Mouse (Mus musculus): ENCODE measurements at regions not wholly inside any gene's neighbourhood (a gene's known extent, or its start where the extent isn't known, plus 50 kb on each side); places are given as distances from the start of the nearest gene placed in this dataset.
A peak's percentile ranks its signal among the peaks of the same experiment; 100 is the strongest.

GRCm38 (mm10) chr15:69632306-69632705, 3131.6 kb upstream of the Lrrc6 start:
- no peak for ATAC-seq (ENCODE audit: insufficient number of reproducible peaks, insufficient read depth, low FRiP score, low read depth)
- no peak overlapping the region for H3K4me3 ChIP-seq (ENCODE audit: control insufficient read depth in 1 of 2, insufficient read depth in 1 of 2, low read depth in 1 of 2, low read length in 2 of 2)

GRCm38 (mm10) chr15:69617998-69618397, 3117.3 kb upstream of the Lrrc6 start:
- 86% methylated on average over 2 of the region's 2 CpGs for WGBS
- no peak for ATAC-seq (ENCODE audit: insufficient number of reproducible peaks, insufficient read depth, low FRiP score, low read depth)
- H3K4me3 ChIP-seq (ENCODE audit: control insufficient read depth in 1 of 2, insufficient read depth in 1 of 2, low read depth in 1 of 2, low read length in 2 of 2): no peak overlapping the region
- H3K36me3 ChIP-seq (ENCODE audit: control insufficient read depth, insufficient read depth, low read length): no peaks in the 10 kb centered on the region
- no peak overlapping the region for H3K27ac ChIP-seq (replicated peaks in 1 of 2; ENCODE audit: control insufficient read depth in 1 of 2, insufficient read depth in 1 of 2, low read depth in 2 of 2, low read length in 2 of 2)
- H3K4me1 ChIP-seq (ENCODE audit: control insufficient read depth in 2 of 2, insufficient read depth in 2 of 2, low read length in 2 of 2): no peaks in the 10 kb centered on the region
- H3K27me3 ChIP-seq (ENCODE audit: control insufficient read depth, insufficient read depth, low read length): no peaks in the 10 kb centered on the region
- H3K9ac ChIP-seq (ENCODE audit: low read length): no peak overlapping the region
- no peak overlapping the region for H3K4me2 ChIP-seq (ENCODE audit: low read length)
- no peaks in the 10 kb centered on the region for H3K9me3 ChIP-seq (ENCODE audit: control insufficient read depth, low read length)

More at GRCm38 (mm10) chr15:69632306-69632705, 3131.6 kb upstream of the Lrrc6 start:
- Histone ChIP-seq H3K27me3 (ENCODE audit: control insufficient read depth, insufficient read depth, low read length) (no peaks in the 10 kb centered on the region), H3K4me1 (ENCODE audit: control insufficient read depth in 2 of 2, insufficient read depth in 2 of 2, low read length in 2 of 2) (no peaks in the 10 kb centered on the region), H3K9me3 (ENCODE audit: control insufficient read depth, low read length) (no peaks in the 10 kb centered on the region), H3K27ac (replicated peaks in 1 of 2; ENCODE audit: control insufficient read depth in 1 of 2, insufficient read depth in 1 of 2, low read depth in 2 of 2, low read length in 2 of 2) (no peak overlapping the region), H3K9ac (ENCODE audit: low read length) (no peak overlapping the region), H3K4me2 (ENCODE audit: low read length) (no peak overlapping the region), H3K36me3 (ENCODE audit: control insufficient read depth, insufficient read depth, low read length) (no peaks in the 10 kb centered on the region)

GRCm38 (mm10) chr15:69614048-69614447, 3113.3 kb upstream of the Lrrc6 start:
- H3K9ac ChIP-seq (ENCODE audit: low read length): no peak overlapping the region

GRCm38 (mm10) chr15:69591219-69592006, 3090.7 kb upstream of the Lrrc6 start:
- 39% methylated on average over 4 of the region's 4 CpGs for WGBS

More at GRCm38 (mm10) chr15:69614048-69614447, 3113.3 kb upstream of the Lrrc6 start:
- H3K27ac ChIP-seq (replicated peaks in 1 of 2; ENCODE audit: control insufficient read depth in 1 of 2, insufficient read depth in 1 of 2, low read depth in 2 of 2, low read length in 2 of 2): peak overlapping the region in 1 of 2 experiments; percentile 49; a peak in 1 of 4 replicates
- no peak overlapping the region for H3K4me2 ChIP-seq (ENCODE audit: low read length)
- no peaks in the 10 kb centered on the region for H3K4me1 ChIP-seq (ENCODE audit: control insufficient read depth in 2 of 2, insufficient read depth in 2 of 2, low read length in 2 of 2)
- no peaks in the 10 kb centered on the region for H3K36me3 ChIP-seq (ENCODE audit: control insufficient read depth, insufficient read depth, low read length)
- ATAC-seq (ENCODE audit: insufficient number of reproducible peaks, insufficient read depth, low FRiP score, low read depth): no peak
- H3K4me3 ChIP-seq (ENCODE audit: control insufficient read depth in 1 of 2, insufficient read depth in 1 of 2, low read depth in 1 of 2, low read length in 2 of 2): no peak overlapping the region
- H3K9me3 ChIP-seq (ENCODE audit: control insufficient read depth, low read length): no peaks in the 10 kb centered on the region
- 42% methylated on average over 3 of the region's 3 CpGs for WGBS
- H3K27me3 ChIP-seq (ENCODE audit: control insufficient read depth, insufficient read depth, low read length): no peaks in the 10 kb centered on the region

GRCm38 (mm10) chr15:69588084-69588483, 3087.4 kb upstream of the Lrrc6 start:
- no peak overlapping the region for H3K4me2 ChIP-seq (ENCODE audit: low read length)
- no peaks in the 10 kb centered on the region for H3K9me3 ChIP-seq (ENCODE audit: control insufficient read depth, low read length)
- 66% methylated on average over 5 of the region's 5 CpGs for WGBS
- no peaks in the 10 kb centered on the region for H3K27me3 ChIP-seq (ENCODE audit: control insufficient read depth, insufficient read depth, low read length)
- H3K27ac ChIP-seq (replicated peaks in 1 of 2; ENCODE audit: control insufficient read depth in 1 of 2, insufficient read depth in 1 of 2, low read depth in 2 of 2, low read length in 2 of 2): no peak overlapping the region
- H3K36me3 ChIP-seq (ENCODE audit: control insufficient read depth, insufficient read depth, low read length): no peaks in the 10 kb centered on the region
- H3K9ac ChIP-seq (ENCODE audit: low read length): no peak overlapping the region
- no peak for ATAC-seq (ENCODE audit: insufficient number of reproducible peaks, insufficient read depth, low FRiP score, low read depth)
- 0 out of 4 replicates have a peak, but pooled peaks cover 0 to 5% of the 10 kb centered on the region in 2 experiments for H3K4me1 ChIP-seq (ENCODE audit: control insufficient read depth in 2 of 2, insufficient read depth in 2 of 2, low read length in 2 of 2)
- no peak overlapping the region for H3K4me3 ChIP-seq (ENCODE audit: control insufficient read depth in 1 of 2, insufficient read depth in 1 of 2, low read depth in 1 of 2, low read length in 2 of 2)

More at GRCm38 (mm10) chr15:69591219-69592006, 3090.7 kb upstream of the Lrrc6 start:
- H3K4me3 ChIP-seq (ENCODE audit: control insufficient read depth in 1 of 2, insufficient read depth in 1 of 2, low read depth in 1 of 2, low read length in 2 of 2): no peak overlapping the region
- H3K9ac ChIP-seq (ENCODE audit: low read length): no peak overlapping the region
- H3K27me3 ChIP-seq (ENCODE audit: control insufficient read depth, insufficient read depth, low read length): no peaks in the 10 kb centered on the region
- no peak overlapping the region for H3K27ac ChIP-seq (replicated peaks in 1 of 2; ENCODE audit: control insufficient read depth in 1 of 2, insufficient read depth in 1 of 2, low read depth in 2 of 2, low read length in 2 of 2)
- H3K4me2 ChIP-seq (ENCODE audit: low read length): no peak overlapping the region
- no peaks in the 10 kb centered on the region for H3K9me3 ChIP-seq (ENCODE audit: control insufficient read depth, low read length)
- no peak for ATAC-seq (ENCODE audit: insufficient number of reproducible peaks, insufficient read depth, low FRiP score, low read depth)
- H3K36me3 ChIP-seq (ENCODE audit: control insufficient read depth, insufficient read depth, low read length): no peaks in the 10 kb centered on the region
- 0 out of 4 replicates have a peak, but pooled peaks cover 0 to 5% of the 10 kb centered on the region in 2 experiments for H3K4me1 ChIP-seq (ENCODE audit: control insufficient read depth in 2 of 2, insufficient read depth in 2 of 2, low read length in 2 of 2)

GRCm38 (mm10) chr15:69576742-69577141, 3076.0 kb upstream of the Lrrc6 start:
- Histone ChIP-seq H3K9me3 (ENCODE audit: control insufficient read depth, low read length) (no peaks in the 10 kb centered on the region), H3K9ac (ENCODE audit: low read length) (no peak overlapping the region), H3K4me2 (ENCODE audit: low read length) (no peak overlapping the region), H3K4me3 (ENCODE audit: control insufficient read depth in 1 of 2, insufficient read depth in 1 of 2, low read depth in 1 of 2, low read length in 2 of 2) (no peak overlapping the region), H3K36me3 (ENCODE audit: control insufficient read depth, insufficient read depth, low read length) (no peaks in the 10 kb centered on the region), H3K27ac (replicated peaks in 1 of 2; ENCODE audit: control insufficient read depth in 1 of 2, insufficient read depth in 1 of 2, low read depth in 2 of 2, low read length in 2 of 2) (no peak overlapping the region), H3K27me3 (ENCODE audit: control insufficient read depth, insufficient read depth, low read length) (no peaks in the 10 kb centered on the region), H3K4me1 (ENCODE audit: control insufficient read depth in 2 of 2, insufficient read depth in 2 of 2, low read length in 2 of 2) (no peaks in the 10 kb centered on the region)
- WGBS: 46% methylated on average over 2 of the region's 2 CpGs
- ATAC-seq (ENCODE audit: insufficient number of reproducible peaks, insufficient read depth, low FRiP score, low read depth): no peak

GRCm38 (mm10) chr15:69575611-69576153, 3075.0 kb upstream of the Lrrc6 start:
- Histone ChIP-seq H3K4me1 (ENCODE audit: control insufficient read depth in 2 of 2, insufficient read depth in 2 of 2, low read length in 2 of 2) (no peaks in the 10 kb centered on the region), H3K9ac (ENCODE audit: low read length) (no peak overlapping the region), H3K36me3 (ENCODE audit: control insufficient read depth, insufficient read depth, low read length) (no peaks in the 10 kb centered on the region), H3K27ac (replicated peaks in 1 of 2; ENCODE audit: control insufficient read depth in 1 of 2, insufficient read depth in 1 of 2, low read depth in 2 of 2, low read length in 2 of 2) (no peak overlapping the region), H3K4me3 (ENCODE audit: control insufficient read depth in 1 of 2, insufficient read depth in 1 of 2, low read depth in 1 of 2, low read length in 2 of 2) (no peak overlapping the region), H3K9me3 (ENCODE audit: control insufficient read depth, low read length) (no peaks in the 10 kb centered on the region), H3K4me2 (ENCODE audit: low read length) (no peak overlapping the region), H3K27me3 (ENCODE audit: control insufficient read depth, insufficient read depth, low read length) (no peaks in the 10 kb centered on the region)
- ATAC-seq (ENCODE audit: insufficient number of reproducible peaks, insufficient read depth, low FRiP score, low read depth): no peak
- WGBS: 35% methylated on average over 4 of the region's 4 CpGs
